Mouse (Mus musculus) limb, embryonic 15.5 days (tissue): ENCODE measurements at regions not wholly inside any gene's neighbourhood (a gene's known extent, or its start where the extent isn't known, plus 50 kb on each side); places are given as distances from the start of the nearest gene placed in this dataset.

Source experiments
- ATAC-seq: fragments of 200-750 bp; cut with Nextera tagmentation; 2 replicates; pipeline ENCODE4 v1.8.0; 2017; ENCODE audit warnings: low read depth, moderate TSS enrichment; ENCODE audit not compliant: insufficient number of reproducible peaks, low FRiP score, low TSS enrichment
- H3K27ac ChIP-seq: fragments of 300-500 bp; sonication (generic); 2 replicates; pipeline ENCODE4 v1.5.1; 2015; ENCODE audit warnings: moderate library complexity, mild to moderate bottlenecking, inconsistent platforms
- H3K27me3 ChIP-seq: fragments of 300-500 bp; sonication (generic); 2 replicates; pipeline ENCODE4 v1.6.1; 2015; ENCODE audit warnings: inconsistent platforms
- H3K36me3 ChIP-seq: fragments of 300-500 bp; sonication (generic); 2 replicates; pipeline ENCODE4 v1.6.1; 2015; ENCODE audit warnings: inconsistent platforms
- H3K4me1 ChIP-seq: fragments of 300-500 bp; sonication (generic); 2 replicates; pipeline ENCODE4 v1.6.1; 2015; ENCODE audit warnings: inconsistent platforms
- H3K4me2 ChIP-seq: fragments of 300-500 bp; sonication (generic); 2 replicates; pipeline ENCODE4 v1.6.1; 2015; ENCODE audit warnings: mild to moderate bottlenecking, inconsistent platforms
- H3K4me3 ChIP-seq: fragments of 300-500 bp; sonication (generic); 2 replicates; pipeline ENCODE4 v1.5.1; 2015; ENCODE audit warnings: mild to moderate bottlenecking, inconsistent platforms
- H3K9ac ChIP-seq: fragments of 300-500 bp; sonication (generic); 2 replicates; pipeline ENCODE4 v1.6.1; 2015; ENCODE audit warnings: inconsistent platforms
- H3K9me3 ChIP-seq: fragments of 300-500 bp; sonication (generic); 2 replicates; pipeline ENCODE4 v1.6.1; 2016; ENCODE audit warnings: inconsistent platforms
- WGBS: fragments of 180-500 bp; shearing (Covaris S2); methylation state at CpG from one replicate; pipeline ENCODE4 v1.1.7; 2015; 5-methylcytosine and 5-hydroxymethylcytosine counted together

DNA sequence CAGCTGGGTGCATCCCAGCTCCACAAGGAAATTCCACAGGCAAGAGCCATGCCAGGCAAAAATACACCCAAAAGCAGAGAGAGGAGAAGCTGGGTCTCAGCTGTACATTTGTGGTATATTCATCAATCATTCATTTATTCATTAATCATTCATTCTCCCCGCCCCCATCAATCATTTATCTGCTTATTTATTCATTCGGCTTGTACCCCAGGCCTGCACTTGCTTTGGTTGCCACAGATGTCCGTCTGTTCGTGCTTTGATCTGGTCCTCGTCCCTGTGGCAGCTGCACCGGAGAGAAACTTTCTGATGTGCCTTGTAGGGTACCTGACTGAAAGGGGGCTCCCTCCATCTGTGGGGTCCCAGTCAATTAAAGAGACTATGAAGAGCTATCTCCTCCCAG lies 87.2 kb upstream of the Pkdcc start:
- H3K9ac ChIP-seq: no peak overlapping the region
- ATAC-seq: no peak
- no peaks in the 10 kb centered on the region for H3K36me3 ChIP-seq
- no peak overlapping the region for H3K27ac ChIP-seq
- WGBS: 64% methylated on average over 6 of the region's 6 CpGs
- no peaks in the 10 kb centered on the region for H3K9me3 ChIP-seq
- peaks cover 48% of the 10 kb centered on the region for H3K27me3 ChIP-seq
- H3K4me3 ChIP-seq: no peak overlapping the region
- H3K4me1 ChIP-seq: peaks cover 46% of the 10 kb centered on the region
- H3K4me2 ChIP-seq: no peak overlapping the region

DNA sequence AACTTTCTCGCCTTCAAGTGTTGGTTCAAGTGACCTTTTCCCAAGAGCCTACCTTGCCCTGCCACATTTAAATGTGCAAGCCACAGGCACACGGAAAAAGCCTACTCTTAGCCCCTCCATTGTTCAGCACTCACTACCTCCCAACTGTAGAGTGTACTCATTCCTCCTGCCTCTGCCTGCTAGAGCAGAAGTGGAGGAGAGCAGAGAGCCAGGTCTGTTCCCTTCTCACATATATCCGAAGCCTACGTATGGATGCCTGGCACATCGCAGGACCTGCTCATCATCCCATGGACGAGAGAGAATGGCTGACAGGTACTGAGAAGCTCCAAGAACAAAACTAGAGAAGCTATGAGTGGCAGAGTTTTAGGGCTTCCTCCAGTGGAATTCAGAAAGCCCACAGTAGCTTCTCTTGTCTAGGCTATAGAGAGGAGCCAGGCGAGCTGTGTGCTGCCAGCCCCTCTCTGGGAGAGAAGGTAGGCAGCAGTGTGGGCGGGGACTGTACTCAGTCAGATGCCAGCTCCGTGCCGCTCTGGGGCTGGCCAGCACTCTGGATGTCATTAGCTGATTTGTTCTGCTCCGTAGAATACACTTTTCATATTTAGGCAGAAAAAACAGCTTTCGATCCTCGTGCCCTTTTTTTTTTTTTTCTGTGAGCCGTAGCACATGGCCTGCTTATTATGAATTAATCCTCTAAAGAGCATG lies 86.1 kb upstream of the Pkdcc start:
- 56% methylated on average over 14 of the region's 14 CpGs for WGBS
- Histone ChIP-seq H3K9ac (no peak overlapping the region), H3K4me3 (no peak overlapping the region), H3K4me1 (peaks cover 43% of the 10 kb centered on the region), H3K4me2 (no peak overlapping the region), H3K27me3 (peaks cover 41% of the 10 kb centered on the region), H3K36me3 (no peaks in the 10 kb centered on the region), H3K27ac (no peak overlapping the region), H3K9me3 (no peaks in the 10 kb centered on the region)
- ATAC-seq: no peak

DNA sequence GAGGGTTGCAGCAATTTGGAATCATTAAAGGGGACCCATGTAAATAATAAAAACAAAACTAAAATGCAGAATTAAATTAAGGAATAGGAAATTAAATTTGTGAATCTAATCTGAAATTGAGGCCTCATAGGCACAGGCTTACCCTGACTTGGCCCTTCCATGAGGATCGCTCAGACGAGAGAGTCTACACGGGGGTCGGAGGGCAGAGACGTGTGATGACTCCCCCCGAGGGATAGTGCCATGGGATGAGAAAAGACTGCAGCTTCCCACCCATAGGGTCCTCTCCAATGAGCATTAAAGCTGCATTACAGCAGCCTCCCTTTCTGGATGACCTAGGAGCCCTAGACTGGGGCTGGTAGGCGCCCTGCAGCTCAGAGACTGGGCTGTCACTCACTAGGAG lies 85.4 kb upstream of the Pkdcc start:
- Histone ChIP-seq H3K4me3 (no peak overlapping the region), H3K27me3 (peaks cover 45% of the 10 kb centered on the region), H3K4me1 (peaks cover 45% of the 10 kb centered on the region), H3K9ac (no peak overlapping the region), H3K9me3 (no peaks in the 10 kb centered on the region), H3K36me3 (no peaks in the 10 kb centered on the region), H3K4me2 (no peak overlapping the region), H3K27ac (no peak overlapping the region)
- 75% methylated on average over 7 of the region's 7 CpGs for WGBS
- ATAC-seq: no peak

DNA sequence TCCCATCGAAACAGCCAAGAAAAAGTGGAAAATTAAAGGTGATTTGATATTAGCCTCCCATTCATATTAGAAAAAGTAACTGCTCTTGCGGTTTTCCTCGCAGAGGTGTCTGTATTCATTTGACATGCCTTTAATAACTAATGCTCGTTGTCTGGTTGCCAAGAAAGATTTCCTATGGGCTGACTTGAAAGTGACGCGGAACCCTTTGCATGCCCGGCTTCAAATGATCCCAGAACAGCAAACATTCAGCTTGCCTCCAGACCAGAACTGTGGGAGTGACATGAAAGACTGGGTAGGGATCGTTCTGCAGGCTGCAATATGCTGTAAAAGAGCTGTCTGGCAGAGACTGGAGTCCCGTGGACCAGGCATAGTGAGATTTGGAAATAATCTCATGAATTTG lies 81.9 kb upstream of the Pkdcc start:
- WGBS: 38% methylated on average over 9 of the region's 9 CpGs
- Histone ChIP-seq H3K4me2 (no peak overlapping the region), H3K4me3 (no peak overlapping the region), H3K4me1 (peaks cover 36% of the 10 kb centered on the region), H3K36me3 (no peaks in the 10 kb centered on the region), H3K27ac (no peak overlapping the region; the same call in 1 of the 2 replicates), H3K27me3 (peaks cover 44% of the 10 kb centered on the region), H3K9ac (no peak overlapping the region), H3K9me3 (no peaks in the 10 kb centered on the region)
- ATAC-seq: no peak

DNA sequence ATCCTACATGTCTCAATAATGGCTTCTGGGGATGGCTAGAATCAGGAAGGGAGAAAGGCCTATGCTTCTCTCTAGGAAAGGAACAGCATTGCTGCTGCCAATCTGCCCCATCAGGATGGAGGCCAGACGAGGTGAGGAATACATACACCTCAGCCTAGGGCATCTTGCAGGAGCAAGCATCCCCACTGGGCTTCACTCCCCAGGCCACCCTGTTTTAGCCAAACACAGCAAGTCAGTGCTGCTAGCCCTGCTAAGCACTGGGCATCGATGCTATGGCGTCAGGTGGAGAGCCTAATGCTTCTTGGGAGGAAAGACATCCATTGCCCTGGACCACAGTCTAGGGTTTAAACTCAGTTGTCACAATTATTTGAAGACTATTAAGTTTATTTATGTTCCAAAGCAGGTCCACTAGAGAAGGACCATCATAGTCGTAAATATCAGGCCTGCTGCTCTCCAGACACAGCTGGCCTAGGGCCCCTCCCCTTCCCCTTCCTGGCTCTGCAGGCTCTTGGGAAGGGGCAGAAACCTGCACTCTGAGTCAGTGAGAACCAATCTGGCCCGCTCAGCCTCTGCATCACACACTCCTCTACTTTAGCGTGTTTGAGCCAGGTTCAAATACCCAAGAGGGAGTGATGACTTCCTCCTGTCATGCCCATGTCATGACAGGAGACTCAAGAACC lies 79.5 kb upstream of the Pkdcc start:
- no peak overlapping the region for H3K9ac ChIP-seq
- WGBS: 41% methylated on average over 6 of the region's 6 CpGs
- H3K27me3 ChIP-seq: peaks cover 30% of the 10 kb centered on the region
- no peaks in the 10 kb centered on the region for H3K9me3 ChIP-seq
- ATAC-seq: no peak
- no peak overlapping the region for H3K4me3 ChIP-seq
- H3K4me2 ChIP-seq: no peak overlapping the region
- no peaks in the 10 kb centered on the region for H3K36me3 ChIP-seq
- peak overlapping the region; percentile 3; the same call in 1 of the 2 replicates for H3K27ac ChIP-seq
- H3K4me1 ChIP-seq: peaks cover 38% of the 10 kb centered on the region

DNA sequence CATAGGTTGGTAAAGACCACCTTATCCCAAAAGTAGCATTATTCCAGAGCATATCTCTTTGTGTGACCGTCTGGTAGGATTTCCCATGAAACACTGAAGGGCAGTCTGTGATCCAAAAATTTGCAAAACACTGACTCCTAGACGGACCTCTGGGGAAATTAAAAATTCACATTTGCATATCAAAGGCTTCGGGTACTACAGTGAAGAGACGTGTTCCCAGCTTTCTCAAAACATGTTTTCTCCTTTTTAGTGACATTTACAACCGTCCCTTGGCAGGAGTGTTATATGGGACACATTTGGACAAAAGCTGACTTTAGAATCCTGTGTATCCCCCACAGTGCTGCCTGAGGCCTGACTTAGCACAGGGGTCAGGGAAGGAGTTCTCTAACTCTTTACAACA lies 78.8 kb upstream of the Pkdcc start:
- ATAC-seq: no peak
- Histone ChIP-seq H3K36me3 (no peaks in the 10 kb centered on the region), H3K27ac (no peak overlapping the region), H3K4me2 (no peak overlapping the region), H3K4me3 (no peak overlapping the region), H3K27me3 (peaks cover 25% of the 10 kb centered on the region), H3K9ac (no peak overlapping the region), H3K4me1 (peaks cover 38% of the 10 kb centered on the region), H3K9me3 (no peaks in the 10 kb centered on the region)
- WGBS: 47% methylated on average over 5 of the region's 5 CpGs

DNA sequence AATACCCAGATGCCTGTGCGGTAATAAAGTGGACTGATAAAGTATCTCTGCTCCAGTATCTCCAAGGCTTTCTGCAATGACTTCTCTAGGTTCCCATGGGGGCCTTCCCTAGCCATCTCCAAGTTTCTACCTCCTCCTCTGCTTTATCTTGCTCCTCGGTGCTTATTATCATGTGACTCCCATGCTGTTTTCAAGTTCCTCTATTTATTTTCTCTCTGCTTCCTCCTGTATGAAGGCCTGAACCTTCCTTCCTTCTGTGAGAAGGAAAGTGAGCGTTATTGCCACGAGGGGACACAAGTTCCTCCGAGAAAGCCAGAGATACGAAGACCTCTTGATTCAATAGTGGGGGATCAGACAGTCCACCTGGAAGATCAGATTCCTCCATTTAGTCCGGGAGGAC lies 77.4 kb upstream of the Pkdcc start:
- no peaks in the 10 kb centered on the region for H3K36me3 ChIP-seq
- H3K27ac ChIP-seq: no peak overlapping the region
- ATAC-seq: no peak
- no peaks in the 10 kb centered on the region for H3K9me3 ChIP-seq
- no peak overlapping the region for H3K9ac ChIP-seq
- peaks cover 17% of the 10 kb centered on the region for H3K27me3 ChIP-seq
- peaks cover 35% of the 10 kb centered on the region for H3K4me1 ChIP-seq
- no peak overlapping the region for H3K4me3 ChIP-seq
- WGBS: 88% methylated on average over 7 of the region's 7 CpGs
- no peak overlapping the region for H3K4me2 ChIP-seq

DNA sequence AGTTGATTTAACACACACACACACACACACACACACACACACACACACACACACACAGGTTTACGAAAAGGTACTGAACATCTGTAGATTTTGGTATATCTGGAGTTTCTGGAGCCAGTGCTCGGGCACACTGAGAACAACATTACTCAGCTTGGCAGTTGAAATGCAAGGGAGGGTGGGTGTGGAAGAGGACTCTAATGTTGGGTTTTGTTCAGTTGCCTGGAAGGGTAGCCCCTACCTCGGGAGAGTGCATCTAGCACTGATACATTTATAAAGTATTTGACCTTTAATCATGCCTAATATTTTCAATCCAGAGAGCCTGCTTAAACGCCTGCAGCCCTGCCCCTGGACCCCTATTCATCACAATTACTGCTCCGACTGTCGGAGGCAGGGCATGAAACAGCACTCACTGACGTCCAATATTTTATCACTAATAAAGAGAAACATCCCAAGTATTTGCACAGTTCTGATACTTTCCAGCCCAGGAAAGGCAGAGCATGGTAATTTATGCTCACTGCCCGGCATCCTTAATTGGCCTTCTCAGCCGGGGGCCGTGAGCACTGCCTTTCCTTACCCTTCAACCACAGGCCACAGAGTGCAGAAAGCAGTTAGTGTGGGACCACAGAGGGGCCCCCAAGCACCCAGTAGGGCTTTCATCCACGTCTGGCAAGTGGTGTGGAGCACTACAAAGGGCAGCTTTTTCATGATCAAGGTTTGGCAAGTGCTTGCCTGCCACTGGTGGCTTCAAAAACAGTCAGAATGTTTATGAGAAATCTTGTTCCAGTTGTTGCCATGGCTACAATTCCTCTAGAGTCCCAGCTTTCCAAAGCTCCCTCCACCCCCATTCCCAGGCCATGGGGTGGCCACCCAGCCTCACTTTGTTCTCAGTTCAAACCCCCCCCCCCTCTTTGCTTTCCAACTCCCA lies 76.3 kb upstream of the Pkdcc start:
- ATAC-seq: peak; percentile 48
- Histone ChIP-seq H3K4me2 (no peak overlapping the region), H3K9ac (no peak overlapping the region), H3K27me3 (peaks cover 16% of the 10 kb centered on the region), H3K9me3 (no peaks in the 10 kb centered on the region), H3K4me3 (no peak overlapping the region), H3K36me3 (no peaks in the 10 kb centered on the region), H3K4me1 (peaks cover 27% of the 10 kb centered on the region), H3K27ac (peak overlapping the region; percentile 77)
- WGBS: 20% methylated on average over 11 of the region's 11 CpGs

DNA sequence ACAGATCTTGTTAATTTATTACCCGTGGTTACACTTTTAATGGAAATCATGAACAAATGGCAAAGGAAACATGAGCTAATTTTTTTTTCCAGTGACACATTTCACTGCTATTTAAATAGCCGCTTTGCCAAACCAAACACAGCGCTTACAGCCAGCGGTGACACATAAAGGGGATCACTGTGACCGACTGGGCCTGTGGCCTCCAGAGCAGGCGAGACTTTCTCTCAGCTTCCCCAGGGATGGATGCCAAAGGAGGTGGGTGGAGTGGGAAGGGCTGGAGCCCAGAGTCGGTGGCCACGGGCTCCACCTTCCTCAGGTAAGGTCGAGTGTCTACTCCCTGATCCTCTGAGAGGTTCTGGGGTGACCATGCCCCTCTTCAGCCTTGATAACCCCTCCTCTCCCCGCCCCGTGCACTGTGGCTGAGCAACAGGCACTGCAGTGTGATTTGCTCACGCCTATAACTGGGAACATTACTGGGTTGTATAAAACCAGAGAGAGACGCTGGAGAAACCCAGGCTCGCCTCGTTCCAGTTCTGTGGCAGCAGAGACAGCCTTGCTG lies 66.6 kb upstream of the Pkdcc start:
- Histone ChIP-seq H3K9me3 (no peaks in the 10 kb centered on the region), H3K27me3 (peaks cover 7% of the 10 kb centered on the region; the same call in 1 of the 2 replicates), H3K27ac (peak overlapping the region; percentile 85), H3K4me2 (no peak overlapping the region), H3K36me3 (no peaks in the 10 kb centered on the region), H3K4me3 (no peak overlapping the region), H3K4me1 (peaks cover 23% of the 10 kb centered on the region), H3K9ac (no peak overlapping the region)
- ATAC-seq: peak; percentile 87
- 40% methylated on average over 15 of the region's 15 CpGs for WGBS

DNA sequence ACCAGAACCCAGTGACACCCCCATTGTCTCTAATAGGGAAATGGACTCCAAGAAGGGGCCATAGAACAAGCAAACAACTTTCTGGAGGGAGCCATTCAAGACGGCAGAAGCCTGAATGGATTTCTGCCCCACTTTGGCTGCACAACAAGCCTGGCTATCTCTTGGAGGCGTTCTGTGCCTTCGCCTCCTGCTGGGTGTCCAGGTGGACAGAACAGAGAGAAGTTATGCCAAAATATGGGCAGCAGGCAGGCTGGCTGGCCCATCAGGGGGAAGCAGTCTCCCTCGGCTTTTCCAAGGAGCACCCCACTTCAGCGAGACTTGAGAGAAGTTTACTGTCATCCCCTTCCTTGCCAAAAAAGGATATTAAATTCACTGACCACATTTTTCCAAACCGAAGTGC lies 65.8 kb upstream of the Pkdcc start:
- 47% methylated on average over 6 of the region's 6 CpGs for WGBS
- Histone ChIP-seq H3K4me1 (peaks cover 23% of the 10 kb centered on the region), H3K36me3 (no peaks in the 10 kb centered on the region), H3K9me3 (no peaks in the 10 kb centered on the region), H3K27me3 (peaks cover 7% of the 10 kb centered on the region; the same call in 1 of the 2 replicates), H3K27ac (peak overlapping the region; percentile 85), H3K4me3 (no peak overlapping the region), H3K4me2 (no peak overlapping the region), H3K9ac (no peak overlapping the region)
- no peak for ATAC-seq

DNA sequence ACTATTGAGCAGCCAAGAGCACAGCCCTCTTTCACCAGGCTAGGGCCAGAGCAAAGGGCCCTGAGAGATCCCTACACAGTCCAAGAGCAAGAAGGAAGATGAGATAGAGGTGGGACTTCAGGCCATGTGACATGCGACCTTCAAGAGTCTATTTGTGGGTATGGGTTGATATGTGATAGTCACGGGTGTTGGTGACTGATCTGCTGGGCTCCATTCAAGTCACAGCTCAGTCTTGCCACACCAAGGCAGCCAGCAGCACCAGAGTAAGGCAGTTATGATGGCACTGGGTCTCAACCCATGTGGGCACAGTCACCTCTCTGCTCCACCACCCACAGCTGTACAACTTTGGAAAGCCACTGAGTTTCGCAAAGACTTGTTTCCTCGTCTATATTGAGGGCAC lies 60.0 kb upstream of the Pkdcc start:
- WGBS: 90% methylated on average over 4 of the region's 4 CpGs
- Histone ChIP-seq H3K4me3 (no peak overlapping the region), H3K4me2 (no peak overlapping the region), H3K4me1 (peaks cover 8% of the 10 kb centered on the region; the same call in 1 of the 2 replicates), H3K27ac (no peak overlapping the region), H3K9me3 (no peaks in the 10 kb centered on the region), H3K9ac (no peak overlapping the region), H3K27me3 (peaks cover 41% of the 10 kb centered on the region), H3K36me3 (no peaks in the 10 kb centered on the region)
- ATAC-seq: no peak
